Mouse (Mus musculus) hindbrain, embryonic 15.5 days (tissue): ENCODE measurements around the gene Pptc7. TPM values are rescaled to one million over a fixed set of nuclear protein-coding genes. Genes with fewer than 3 reads are reported as not detected.
"Not testable (repeated sequence)": the region's sequence is repeated elsewhere in the genome, so short reads cannot be mapped to it uniquely, and the experiment has no call there.

ENCODE experiments used
- ATAC-seq: fragments of 200-750 bp; cut with Nextera tagmentation; 2 replicates; pipeline ENCODE4 v1.8.0; 2017; ENCODE audit warnings: low read depth, moderate number of reproducible peaks, moderate TSS enrichment; ENCODE audit not compliant: low FRiP score
- H3K27ac ChIP-seq: fragments of 300-500 bp; sonication (generic); replicated peaks from 2 replicates; pipeline ENCODE4 v1.5.1; 2015; ENCODE audit warnings: mild to moderate bottlenecking, inconsistent platforms
- H3K27me3 ChIP-seq: fragments of 300-500 bp; sonication (generic); 2 replicates; pipeline ENCODE4 v1.6.1; 2015; ENCODE audit warnings: control low read depth, inconsistent platforms
- H3K36me3 ChIP-seq: fragments of 300-500 bp; sonication (generic); 2 replicates; pipeline ENCODE4 v1.6.1; 2015; ENCODE audit warnings: control low read depth, inconsistent platforms
- H3K4me1 ChIP-seq: fragments of 300-500 bp; sonication (generic); replicated peaks from 2 replicates; pipeline ENCODE4 v1.6.1; 2015; ENCODE audit warnings: control low read depth, inconsistent platforms
- H3K4me2 ChIP-seq: fragments of 300-500 bp; sonication (generic); 2 replicates; pipeline ENCODE4 v1.6.1; 2015; ENCODE audit warnings: moderate library complexity, mild to moderate bottlenecking, inconsistent platforms
- H3K4me3 ChIP-seq: fragments of 300-500 bp; sonication (generic); 2 replicates; pipeline ENCODE4 v1.5.1; 2015; ENCODE audit warnings: mild to moderate bottlenecking, inconsistent platforms
- H3K9ac ChIP-seq: fragments of 300-500 bp; sonication (generic); 2 replicates; pipeline ENCODE4 v1.6.1; 2015; ENCODE audit warnings: inconsistent platforms
- H3K9me3 ChIP-seq: fragments of 300-500 bp; sonication (generic); 2 replicates; pipeline ENCODE4 v1.6.1; 2016; ENCODE audit warnings: control low read depth, inconsistent platforms
- WGBS: fragments of 180-500 bp; shearing (Covaris S2); methylation state at CpG from one replicate; pipeline ENCODE4 v1.1.7; 2015; 5-methylcytosine and 5-hydroxymethylcytosine counted together
- polyA plus RNA-seq: library from polyadenylated mRNA; unstranded; fragments of >200 nt; fragmentation: Nextera tagmentation; extraction: Ambion mirVana; gene quantifications from 2 replicates; pipeline ENCODE4 v1.2.1, GENCODE M21; 2015

The Pptc7 gene
- polyA plus RNA-seq, 1 experiment from 2014 or later = 8.1 TPM

DNA sequence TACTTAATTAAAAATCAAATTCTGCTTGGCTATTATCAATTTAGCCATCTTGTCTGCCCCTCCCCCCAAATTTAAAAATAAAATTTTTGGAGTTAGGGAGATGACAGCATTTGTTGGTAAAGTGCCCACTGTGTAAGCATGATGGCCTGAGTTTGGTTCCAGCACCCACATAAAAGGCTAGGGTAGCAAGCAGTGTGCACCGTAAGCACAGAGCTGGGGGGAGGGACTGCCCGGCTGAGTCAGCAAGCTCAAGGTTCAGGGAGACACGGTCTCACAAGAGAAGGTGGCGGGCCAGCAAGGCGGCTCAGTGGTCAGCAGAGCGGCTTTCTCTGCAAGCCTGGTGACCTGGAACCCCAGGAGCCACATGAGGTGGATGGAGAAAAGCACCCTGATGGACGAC lies 21.3 kb downstream of the Pptc7 start:
- H3K4me2 ChIP-seq = no peak overlapping the region
- no peaks in the 10 kb centered on the region for H3K9me3 ChIP-seq
- no peak for ATAC-seq
- H3K27me3 ChIP-seq = no peaks in the 10 kb centered on the region
- H3K27ac ChIP-seq = no peak overlapping the region
- peaks cover 7% of the 10 kb centered on the region; the same call in 1 of the 2 replicates for H3K36me3 ChIP-seq
- no peak overlapping the region for H3K9ac ChIP-seq
- 88% methylated on average over 7 of the region's 7 CpGs for WGBS
- H3K4me3 ChIP-seq = no peak overlapping the region
- H3K4me1 ChIP-seq = peaks cover 28% of the 10 kb centered on the region

DNA sequence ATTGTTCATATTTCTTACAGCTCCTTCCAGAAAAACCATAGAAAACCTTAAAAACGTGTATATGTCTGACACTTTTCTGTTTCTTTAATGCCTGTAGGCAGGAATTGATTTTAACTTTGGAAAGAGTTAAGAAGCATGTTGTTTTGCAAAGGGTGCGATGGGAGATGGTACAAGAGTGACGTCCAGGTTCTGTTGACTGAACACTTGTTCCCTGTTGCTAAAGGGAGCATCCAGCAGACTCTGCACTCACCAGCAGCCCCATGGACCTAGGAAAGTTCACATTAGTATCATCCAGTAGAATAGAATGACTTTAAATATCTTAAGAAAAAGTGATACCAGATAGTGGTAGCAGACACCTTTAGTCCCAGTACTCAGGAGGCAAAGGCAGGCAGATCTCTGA lies 22.4 kb downstream of the Pptc7 start:
- Histone ChIP-seq H3K27me3 (no peaks in the 10 kb centered on the region), H3K4me3 (no peak overlapping the region), H3K9ac (no peak overlapping the region), H3K4me2 (no peak overlapping the region), H3K27ac (no peak overlapping the region), H3K4me1 (peaks cover 28% of the 10 kb centered on the region), H3K9me3 (no peaks in the 10 kb centered on the region), H3K36me3 (peaks cover 7% of the 10 kb centered on the region; the same call in 1 of the 2 replicates)
- ATAC-seq = no peak
- WGBS = 88% methylated on average over 3 of the region's 3 CpGs

DNA sequence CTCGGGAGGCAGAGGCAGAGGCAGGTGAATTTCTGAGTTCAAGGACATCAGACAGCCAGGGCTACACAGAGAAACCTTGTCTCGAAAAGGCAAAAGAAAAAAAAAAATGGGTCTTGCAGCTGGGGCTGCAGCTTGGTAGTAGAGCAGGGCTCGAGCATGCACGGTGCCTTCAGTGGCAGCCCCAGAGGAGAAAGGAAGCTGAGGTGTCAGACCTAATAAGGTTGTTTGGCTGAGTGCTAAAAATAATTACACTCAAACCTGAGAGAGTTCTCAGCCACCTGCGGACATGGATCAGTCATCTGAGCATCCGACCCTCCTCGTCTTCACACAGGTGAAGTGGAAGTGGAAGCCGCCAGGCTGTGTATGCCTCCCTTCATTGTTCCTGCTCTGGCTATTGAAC lies 26.5 kb downstream of the Pptc7 start:
- 87% methylated on average over 8 of the region's 8 CpGs for WGBS
- no peaks in the 10 kb centered on the region for H3K9me3 ChIP-seq
- no peak overlapping the region for H3K9ac ChIP-seq
- H3K27me3 ChIP-seq = no peaks in the 10 kb centered on the region
- peaks cover 7% of the 10 kb centered on the region; the same call in 1 of the 2 replicates for H3K36me3 ChIP-seq
- ATAC-seq = no peak
- no peak overlapping the region for H3K27ac ChIP-seq
- peaks cover 5% of the 10 kb centered on the region; the same call in 1 of the 2 replicates for H3K4me1 ChIP-seq
- no peak overlapping the region for H3K4me2 ChIP-seq
- H3K4me3 ChIP-seq = no peak overlapping the region

- ATAC-seq = no peak
- H3K4me1 ChIP-seq = peaks cover 5% of the 10 kb centered on the region; the same call in 1 of the 2 replicates
- no peak overlapping the region for H3K27ac ChIP-seq
- WGBS = 55% methylated on average over 7 of the region's 7 CpGs
- no peak overlapping the region for H3K4me2 ChIP-seq
- no peaks in the 10 kb centered on the region for H3K9me3 ChIP-seq
- H3K9ac ChIP-seq = no peak overlapping the region
- H3K36me3 ChIP-seq = peaks cover 7% of the 10 kb centered on the region; the same call in 1 of the 2 replicates
- H3K4me3 ChIP-seq = no peak overlapping the region
- no peaks in the 10 kb centered on the region for H3K27me3 ChIP-seq
Measured at GRCm38 (mm10) chr5:122311692-122312091, 27.5 kb downstream of the Pptc7 start.

DNA sequence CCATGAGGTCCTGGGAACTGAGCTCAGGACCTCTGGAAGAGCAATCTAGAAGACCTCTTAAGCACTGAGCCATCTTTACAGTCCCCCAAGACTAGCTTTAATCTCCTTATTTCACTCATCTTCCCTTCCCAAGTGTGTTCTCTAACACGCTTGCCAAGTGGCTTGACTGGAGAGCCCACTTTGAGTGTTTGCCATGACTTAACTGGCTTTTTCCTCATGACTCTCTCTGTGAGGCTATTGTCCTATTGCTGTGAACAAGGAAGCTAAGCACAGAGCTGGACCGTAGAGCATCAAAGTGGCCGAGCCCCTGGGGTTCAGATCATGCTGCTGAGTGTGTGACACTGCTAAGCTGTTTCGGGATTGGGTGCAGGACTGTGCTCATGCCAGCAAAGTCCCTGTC lies 28.2 kb downstream of the Pptc7 start:
- Histone ChIP-seq H3K9ac (no peak overlapping the region), H3K27ac (no peak overlapping the region), H3K36me3 (peaks cover 7% of the 10 kb centered on the region; the same call in 1 of the 2 replicates), H3K4me1 (peaks cover 5% of the 10 kb centered on the region; the same call in 1 of the 2 replicates), H3K4me2 (no peak overlapping the region), H3K4me3 (no peak overlapping the region), H3K9me3 (no peaks in the 10 kb centered on the region), H3K27me3 (no peaks in the 10 kb centered on the region)
- no peak for ATAC-seq
- 72% methylated on average over 4 of the region's 4 CpGs for WGBS

DNA sequence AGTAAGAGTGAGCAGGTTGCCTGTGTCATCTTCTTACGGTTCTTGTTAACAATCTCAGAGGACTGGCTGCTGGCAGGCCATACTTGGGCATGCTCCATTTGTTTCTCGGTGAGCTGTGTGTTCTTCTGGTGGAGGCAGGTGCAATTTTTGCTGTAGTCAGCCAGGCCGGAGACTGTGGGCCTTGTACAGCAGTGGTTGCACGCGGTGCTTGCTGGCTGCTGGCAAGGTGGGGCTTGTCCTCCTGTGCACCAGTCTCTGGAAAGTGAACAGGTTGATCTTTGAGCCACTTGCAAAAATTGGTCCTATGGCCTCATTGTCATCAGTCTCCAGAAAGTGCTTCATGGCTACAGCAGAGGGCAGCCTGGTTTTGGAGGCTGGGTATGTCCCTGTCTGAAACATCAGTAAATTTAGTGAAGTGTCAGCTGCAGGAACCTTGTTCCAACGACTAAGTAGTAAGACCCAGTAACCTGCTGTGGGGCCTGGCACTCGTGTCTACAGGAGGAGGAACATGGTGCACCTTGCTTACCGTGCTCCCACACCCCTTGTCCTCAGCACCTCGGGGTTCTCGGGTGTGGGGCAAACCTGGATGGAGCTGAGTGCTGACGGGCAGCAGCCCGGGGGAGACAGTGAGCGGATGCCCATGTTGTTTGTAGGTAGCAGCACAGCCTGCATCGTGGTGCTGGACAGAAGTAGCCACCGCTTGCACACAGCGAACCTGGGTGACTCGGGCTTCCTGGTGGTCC lies 28.9 kb downstream of the Pptc7 start:
- Histone ChIP-seq H3K9ac (no peak overlapping the region), H3K36me3 (peaks cover 7% of the 10 kb centered on the region; the same call in 1 of the 2 replicates), H3K27me3 (no peaks in the 10 kb centered on the region), H3K4me1 (peaks cover 5% of the 10 kb centered on the region; the same call in 1 of the 2 replicates), H3K4me2 (no peak overlapping the region), H3K27ac (no peak overlapping the region), H3K4me3 (no peak overlapping the region), H3K9me3 (no peaks in the 10 kb centered on the region)
- 86% methylated on average over 17 of the region's 17 CpGs for whole genome bisulfite sequencing
- ATAC-seq = no peak

GRCm38 (mm10) chr5:122314966-122315667 lies 31.0 kb downstream of the Pptc7 start:
- Histone ChIP-seq H3K4me1 (peaks cover 5% of the 10 kb centered on the region; the same call in 1 of the 2 replicates), H3K36me3 (no peaks in the 10 kb centered on the region), H3K4me2 (no peak overlapping the region), H3K27me3 (no peaks in the 10 kb centered on the region), H3K4me3 (no peak overlapping the region), H3K9ac (no peak overlapping the region), H3K9me3 (no peaks in the 10 kb centered on the region), H3K27ac (no peak overlapping the region)
- 65% methylated on average over 20 of the region's 20 CpGs for WGBS
- peak; percentile 72; the same call in 1 of the 2 replicates for ATAC-seq

- H3K9ac ChIP-seq = no peak overlapping the region
- ATAC-seq = no peak
- 77% methylated on average over 11 of the region's 11 CpGs for WGBS
- peaks cover 1% of the 10 kb centered on the region; the same call in 1 of the 2 replicates for H3K4me1 ChIP-seq
- no peak overlapping the region for H3K4me3 ChIP-seq
- no peaks in the 10 kb centered on the region for H3K27me3 ChIP-seq
- H3K27ac ChIP-seq = no peak overlapping the region
- H3K4me2 ChIP-seq = no peak overlapping the region
- H3K36me3 ChIP-seq = no peaks in the 10 kb centered on the region
- H3K9me3 ChIP-seq = no peaks in the 10 kb centered on the region
Measured at GRCm38 (mm10) chr5:122317329-122318045, 33.3 kb downstream of the Pptc7 start.

GRCm38 (mm10) chr5:122318100-122318499 lies 33.9 kb downstream of the Pptc7 start:
- H3K36me3 ChIP-seq = no peaks in the 10 kb centered on the region

GRCm38 (mm10) chr5:122318976-122319375 lies 34.8 kb downstream of the Pptc7 start:
- H3K4me1 ChIP-seq, H3K9ac ChIP-seq, H3K27me3 ChIP-seq, H3K36me3 ChIP-seq, H3K4me2 ChIP-seq, ATAC-seq, H3K9me3 ChIP-seq, H3K4me3 ChIP-seq, H3K27ac ChIP-seq: not testable (repeated sequence)
- WGBS = 73% methylated on average over 3 of the region's 3 CpGs

More at GRCm38 (mm10) chr5:122318100-122318499, 33.9 kb downstream of the Pptc7 start:
- Histone ChIP-seq H3K4me2 (no peak overlapping the region), H3K4me1 (no peaks in the 10 kb centered on the region; the same call in 1 of the 2 replicates), H3K4me3 (no peak overlapping the region), H3K27ac (no peak overlapping the region), H3K27me3 (no peaks in the 10 kb centered on the region), H3K9me3 (no peaks in the 10 kb centered on the region), H3K9ac (no peak overlapping the region)
- 62% methylated on average over 3 of the region's 3 CpGs for WGBS
- no peak for ATAC-seq

DNA sequence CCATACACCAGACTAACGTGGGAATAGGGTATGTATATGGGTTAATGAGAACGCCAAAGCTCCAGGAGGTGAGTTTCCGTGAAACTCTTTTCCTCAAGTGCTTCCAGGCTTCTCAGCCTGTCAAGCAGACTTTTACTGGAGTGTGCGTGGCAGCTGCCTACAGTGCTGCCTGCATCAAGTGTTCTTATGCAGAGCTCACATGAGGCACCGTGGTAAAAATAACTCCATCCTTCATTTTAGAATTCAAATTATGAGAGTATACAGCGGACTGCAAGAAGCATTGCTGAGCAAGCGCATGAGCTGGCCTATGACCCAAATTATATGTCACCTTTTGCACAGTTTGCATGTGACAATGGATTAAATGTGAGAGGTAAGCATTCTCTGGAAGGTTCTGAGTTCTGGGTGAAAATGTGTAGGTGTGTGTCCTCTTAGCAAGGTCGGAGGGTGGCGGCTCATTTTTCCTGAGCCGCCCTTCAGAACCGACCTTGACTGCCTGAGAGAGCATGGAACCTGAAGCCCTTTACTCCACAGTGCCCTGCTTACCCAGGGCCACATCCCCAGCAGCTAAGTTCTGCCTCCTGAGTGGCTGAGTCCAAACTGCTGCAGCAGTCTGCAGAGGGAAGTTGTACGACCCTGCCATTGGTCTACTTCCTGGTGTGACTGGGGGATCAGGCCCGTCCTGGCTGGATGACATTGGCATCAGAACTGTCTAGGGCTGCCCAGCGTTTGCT lies 35.5 kb downstream of the Pptc7 start:
- Histone ChIP-seq H3K4me2 (no peak overlapping the region), H3K9me3 (no peaks in the 10 kb centered on the region), H3K9ac (no peak overlapping the region), H3K36me3 (no peaks in the 10 kb centered on the region), H3K27ac (no peak overlapping the region), H3K4me1 (no peaks in the 10 kb centered on the region), H3K27me3 (no peaks in the 10 kb centered on the region), H3K4me3 (no peak overlapping the region)
- WGBS = 77% methylated on average over 14 of the region's 14 CpGs
- no peak for ATAC-seq
